Mouse (Mus musculus) midbrain, embryonic 11.5 days (tissue): Measurements from ENCODE around the gene Commd2. TPM values are rescaled to one million over a fixed set of nuclear protein-coding genes. Genes with fewer than 3 reads are reported as not detected.

Source experiments
- ATAC-seq: fragments of 200-750 bp; cut with Nextera tagmentation; 2 replicates; pipeline ENCODE4 v1.8.0; 2017; ENCODE audit warnings: moderate TSS enrichment, moderate library complexity; ENCODE audit not compliant: low FRiP score
- DNase-seq: peaks from one replicate; pipeline ENCODE4 v3.0.0; 2015; ENCODE audit warnings: low spot score; ENCODE audit errors: missing footprints
- H3K27ac ChIP-seq: fragments of 300-500 bp; sonication (generic); 2 replicates; pipeline ENCODE4 v1.5.1; 2014; ENCODE audit warnings: low read depth, low read length
- H3K27me3 ChIP-seq: fragments of 300-500 bp; sonication (generic); 2 replicates; pipeline ENCODE4 v1.6.1; 2014; ENCODE audit warnings: mild to moderate bottlenecking, low read length, moderate library complexity, mixed read lengths; ENCODE audit not compliant: control insufficient read depth, insufficient read depth
- H3K36me3 ChIP-seq: fragments of 300-500 bp; sonication (generic); 2 replicates; pipeline ENCODE4 v1.6.1; 2014; ENCODE audit warnings: mild to moderate bottlenecking, low read length, moderate library complexity, mixed read lengths; ENCODE audit not compliant: control insufficient read depth, insufficient read depth
- H3K4me1 ChIP-seq: fragments of 300-500 bp; sonication (generic); 2 replicates; pipeline ENCODE4 v1.6.1; 2014; ENCODE audit warnings: low read length; ENCODE audit not compliant: control insufficient read depth, insufficient read depth
- H3K4me2 ChIP-seq: fragments of 300-500 bp; sonication (generic); 2 replicates; pipeline ENCODE4 v1.6.1; 2014; ENCODE audit warnings: mild to moderate bottlenecking, moderate library complexity
- H3K4me3 ChIP-seq: fragments of 300-500 bp; sonication (generic); 2 replicates; pipeline ENCODE4 v1.5.1; 2014; ENCODE audit warnings: low read depth, low read length
- H3K9ac ChIP-seq: fragments of 300-500 bp; sonication (generic); 2 replicates; pipeline ENCODE4 v1.6.1; 2014; ENCODE audit warnings: low read length
- H3K9me3 ChIP-seq: fragments of 300-500 bp; sonication (generic); 2 replicates; pipeline ENCODE4 v1.6.1; 2016; ENCODE audit warnings: low read length; ENCODE audit not compliant: control insufficient read depth
- WGBS: fragments of 180-500 bp; shearing (Covaris S2); extraction: QIAGEN DNeasy Blood & Tissue Kit; methylation state at CpG from one replicate; pipeline ENCODE4 v1.1.7; 2014; 5-methylcytosine and 5-hydroxymethylcytosine counted together
- polyA plus RNA-seq: library from polyadenylated mRNA; unstranded; fragments of >200 nt; fragmentation: Nextera tagmentation; extraction: Ambion mirVana; gene quantifications from 2 replicates; pipeline ENCODE4 v1.2.1, GENCODE M21; 2014

Gene Commd2
- polyA plus RNA-seq, 1 experiment from 2014 or later: 99.9 TPM

GRCm38 (mm10) chr3:57665880-57666279, 14.4 kb upstream of the Commd2 start:
- no peak for DNase-seq
- no peak overlapping the region for H3K9ac ChIP-seq
- no peaks in the 10 kb centered on the region for H3K27me3 ChIP-seq
- H3K4me3 ChIP-seq: no peak overlapping the region
- no peak overlapping the region for H3K4me2 ChIP-seq
- no peak for ATAC-seq
- no peaks in the 10 kb centered on the region for H3K36me3 ChIP-seq
- H3K27ac ChIP-seq: no peak overlapping the region
- H3K4me1 ChIP-seq: no peaks in the 10 kb centered on the region; the same call in 1 of the 2 replicates
- 93% methylated on average over 5 of the region's 5 CpGs for WGBS
- no peaks in the 10 kb centered on the region for H3K9me3 ChIP-seq

GRCm38 (mm10) chr3:57664682-57665081, 13.2 kb upstream of the Commd2 start:
- no peak for DNase-seq
- Histone ChIP-seq H3K27ac (no peak overlapping the region), H3K4me3 (no peak overlapping the region), H3K9ac (no peak overlapping the region), H3K36me3 (no peaks in the 10 kb centered on the region), H3K27me3 (no peaks in the 10 kb centered on the region), H3K4me1 (no peaks in the 10 kb centered on the region; the same call in 1 of the 2 replicates), H3K4me2 (no peak overlapping the region), H3K9me3 (no peaks in the 10 kb centered on the region)
- no peak for ATAC-seq
- WGBS: 74% methylated on average over 10 of the region's 10 CpGs

- H3K27ac ChIP-seq: no peak overlapping the region
- H3K36me3 ChIP-seq: no peaks in the 10 kb centered on the region
- H3K4me1 ChIP-seq: no peaks in the 10 kb centered on the region; the same call in 1 of the 2 replicates
- no peak overlapping the region for H3K9ac ChIP-seq
- no peak overlapping the region for H3K4me2 ChIP-seq
- no peak; the same call in 1 of the 2 replicates for ATAC-seq
- no peak overlapping the region for H3K4me3 ChIP-seq
- H3K27me3 ChIP-seq: no peaks in the 10 kb centered on the region
- WGBS: 25% methylated on average over 6 of the region's 6 CpGs
- H3K9me3 ChIP-seq: no peaks in the 10 kb centered on the region
- DNase-seq: peak; percentile 93
Measured at GRCm38 (mm10) chr3:57663731-57664130, 12.2 kb upstream of the Commd2 start.

- Histone ChIP-seq H3K4me1 (no peaks in the 10 kb centered on the region), H3K9me3 (no peaks in the 10 kb centered on the region), H3K36me3 (no peaks in the 10 kb centered on the region), H3K4me3 (no peak overlapping the region), H3K9ac (no peak overlapping the region), H3K27ac (no peak overlapping the region), H3K27me3 (no peaks in the 10 kb centered on the region), H3K4me2 (no peak overlapping the region)
- no peak for ATAC-seq
- DNase-seq: no peak
- 67% methylated on average over 6 of the region's 6 CpGs for WGBS
Measured at GRCm38 (mm10) chr3:57658608-57659007, 7.1 kb upstream of the Commd2 start.

- Histone ChIP-seq H3K27ac (no peak overlapping the region), H3K4me3 (no peak overlapping the region), H3K4me1 (no peaks in the 10 kb centered on the region), H3K36me3 (no peaks in the 10 kb centered on the region), H3K9me3 (no peaks in the 10 kb centered on the region), H3K4me2 (no peak overlapping the region), H3K9ac (no peak overlapping the region), H3K27me3 (no peaks in the 10 kb centered on the region)
- DNase-seq: no peak
- ATAC-seq: no peak
- 79% methylated on average over 3 of the region's 3 CpGs for WGBS
Measured at GRCm38 (mm10) chr3:57653646-57654045, 2.1 kb upstream of the Commd2 start.

GRCm38 (mm10) chr3:57652485-57652884, 970 bp upstream of the Commd2 start:
- H3K27me3 ChIP-seq: no peaks in the 10 kb centered on the region
- H3K9me3 ChIP-seq: no peaks in the 10 kb centered on the region
- no peak for ATAC-seq
- 0 out of 2 replicates have a peak, but pooled peaks cover 2% of the 10 kb centered on the region for H3K36me3 ChIP-seq
- no peak overlapping the region for H3K27ac ChIP-seq
- H3K9ac ChIP-seq: no peak overlapping the region
- H3K4me3 ChIP-seq: no peak overlapping the region
- 85% methylated on average over 3 of the region's 3 CpGs for WGBS
- no peak for DNase-seq
- no peaks in the 10 kb centered on the region for H3K4me1 ChIP-seq
- no peak overlapping the region for H3K4me2 ChIP-seq

- H3K4me3 ChIP-seq: peak overlapping the region; percentile 78
- H3K27ac ChIP-seq: peak overlapping the region; percentile 74; the same call in 1 of the 2 replicates
- no peaks in the 10 kb centered on the region for H3K4me1 ChIP-seq
- H3K27me3 ChIP-seq: no peaks in the 10 kb centered on the region
- no peaks in the 10 kb centered on the region for H3K9me3 ChIP-seq
- H3K4me2 ChIP-seq: peak overlapping the region; percentile 58
- peak overlapping the region; percentile 74 for H3K9ac ChIP-seq
- DNase-seq (no peak), ATAC-seq (peak; percentile 58)
- 75% methylated on average over 3 of the region's 3 CpGs for WGBS
- H3K36me3 ChIP-seq: 0 out of 2 replicates have a peak, but pooled peaks cover 2% of the 10 kb centered on the region
Measured at GRCm38 (mm10) chr3:57651865-57652259, 347 bp upstream of the Commd2 start.

- Histone ChIP-seq H3K4me2 (no peak overlapping the region), H3K4me1 (no peaks in the 10 kb centered on the region), H3K27ac (no peak overlapping the region), H3K27me3 (no peaks in the 10 kb centered on the region), H3K9me3 (no peaks in the 10 kb centered on the region), H3K36me3 (peaks cover 4% of the 10 kb centered on the region; the same call in 1 of the 2 replicates), H3K9ac (no peak overlapping the region), H3K4me3 (no peak overlapping the region)
- WGBS: 87% methylated on average over 6 of the region's 6 CpGs
- DNase-seq: no peak
- ATAC-seq: no peak
Measured at GRCm38 (mm10) chr3:57643191-57643590, 8.3 kb downstream of the Commd2 start.

GRCm38 (mm10) chr3:57637596-57637995, 13.9 kb downstream of the Commd2 start:
- 82% methylated on average over 6 of the region's 6 CpGs for WGBS
- Histone ChIP-seq H3K27ac (no peak overlapping the region), H3K4me3 (no peak overlapping the region)

More at GRCm38 (mm10) chr3:57637596-57637995, 13.9 kb downstream of the Commd2 start:
- Histone ChIP-seq H3K4me1 (no peaks in the 10 kb centered on the region), H3K27me3 (no peaks in the 10 kb centered on the region), H3K9me3 (no peaks in the 10 kb centered on the region), H3K4me2 (no peak overlapping the region), H3K9ac (no peak overlapping the region), H3K36me3 (no peaks in the 10 kb centered on the region)
- DNase-seq (no peak), ATAC-seq (no peak)
